Mouse (Mus musculus): ENCODE data around the gene Olfr532.

DNA sequence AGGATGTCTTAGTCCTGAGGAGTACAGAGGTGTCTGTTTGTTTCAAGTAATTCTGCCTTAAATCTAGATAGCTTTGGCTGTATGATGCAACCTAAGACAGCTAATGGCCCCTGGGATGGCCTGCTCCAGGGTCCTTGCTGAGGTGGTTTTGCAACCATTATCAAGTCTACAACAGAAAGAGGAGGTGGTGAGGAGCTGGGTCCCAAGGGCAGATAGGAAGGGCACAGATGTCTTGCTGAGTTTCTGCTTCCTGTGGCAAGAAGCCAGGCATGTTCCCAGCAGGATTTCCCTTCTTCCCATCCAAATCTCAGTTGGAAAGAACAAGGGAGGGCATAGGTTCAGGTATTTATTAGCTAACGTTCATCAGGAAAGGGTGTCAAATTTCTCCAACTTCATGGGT, 45.2 kb downstream of the Olfr532 start, which contains the start of gene Olfr530:
- TF ChIP-seq CTCF (IDR thresholded peaks at IDR 0.05; ENCODE audit: low read depth) (no peak), EP300 (IDR thresholded peaks at IDR 0.05; ENCODE audit: low read depth) (no peak)
